Mouse (Mus musculus) cortical plate, adult 2 months (tissue): ENCODE measurements at regions not wholly inside any gene's neighbourhood (a gene's known extent, or its start where the extent isn't known, plus 50 kb on each side); places are given as distances from the start of the nearest gene placed in this dataset.
"Not testable (repeated sequence)": the region's sequence is repeated elsewhere in the genome, so short reads cannot be mapped to it uniquely, and the experiment has no call there.

Source experiments
- H3K27ac ChIP-seq: fragments of 200-500 bp; 2 replicates; pipeline ENCODE4 v1.5.1; 2012; ENCODE audit warnings: low read length, control low read depth, inconsistent platforms; ENCODE audit not compliant: insufficient read depth
- H3K4me1 ChIP-seq: fragments of 200-500 bp; 2 replicates; pipeline ENCODE4 v1.6.1; 2011; ENCODE audit warnings: low read length; ENCODE audit not compliant: control insufficient read depth, insufficient read depth
- H3K4me3 ChIP-seq: fragments of 200-500 bp; 2 replicates; pipeline ENCODE4 v1.5.1; 2011; ENCODE audit warnings: mild to moderate bottlenecking, low read length, control low read depth; ENCODE audit not compliant: insufficient read depth
- CTCF ChIP-seq: fragments of 200-500 bp; IDR thresholded peaks from 2 replicates; pipeline ENCODE4 v1.5.1; 2011; ENCODE audit warnings: mild to moderate bottlenecking, control low read depth, low read length; ENCODE audit not compliant: insufficient read depth; ENCODE audit errors: extremely low read depth
- POLR2A ChIP-seq: fragments of 200-500 bp; IDR thresholded peaks from 2 replicates; pipeline ENCODE4 v1.6.1; 2011; ENCODE audit warnings: mild to moderate bottlenecking, low read length, control low read depth; ENCODE audit not compliant: insufficient read depth; ENCODE audit errors: extremely low read depth

DNA sequence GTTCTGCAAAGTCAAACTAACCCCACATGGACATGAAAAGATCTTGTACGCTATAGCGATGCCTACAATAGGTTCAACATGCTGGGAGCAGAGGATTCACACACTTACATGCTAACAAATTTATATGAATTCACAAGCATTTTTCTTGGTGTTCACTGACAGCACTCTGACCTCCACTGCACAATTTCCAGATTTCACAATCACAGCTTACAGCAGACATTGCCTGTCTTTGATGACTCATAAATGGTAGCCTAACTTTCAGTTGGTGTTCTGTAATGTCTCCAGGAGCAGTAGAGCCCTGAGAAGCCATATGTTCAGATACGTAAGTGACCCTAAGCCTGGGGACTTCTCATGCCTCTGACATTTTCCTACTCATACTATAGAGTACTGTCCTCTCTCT lies 640.1 kb upstream of the Map3k7 start:
- Histone ChIP-seq H3K4me1 (0 out of 2 replicates have a peak, but pooled peaks cover 1% of the 10 kb centered on the region), H3K4me3 (no peak overlapping the region), H3K27ac (no peak overlapping the region)
- TF ChIP-seq CTCF, result no peak
- no peak for TF ChIP-seq POLR2A

DNA sequence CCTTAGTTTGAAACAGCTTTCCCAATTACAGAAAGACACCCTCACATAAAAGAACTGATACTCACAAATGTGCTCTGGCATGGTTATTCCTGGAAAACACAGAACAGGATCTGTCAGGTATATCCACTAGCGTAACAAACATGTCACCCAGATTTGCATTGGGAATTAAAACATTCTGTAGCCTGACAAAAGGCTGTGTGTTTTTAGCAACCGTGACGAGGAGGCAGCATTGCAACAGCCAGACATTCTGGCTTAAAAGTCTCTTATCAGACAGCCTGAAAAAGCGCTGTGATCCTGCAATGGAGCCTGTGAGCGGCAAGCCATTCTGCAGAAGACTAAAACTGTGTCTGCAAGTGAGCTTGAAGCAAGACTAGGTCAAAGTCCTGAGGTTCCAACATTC lies 635.1 kb upstream of the Map3k7 start:
- TF ChIP-seq CTCF (no peak), POLR2A (no peak)
- no peak overlapping the region for H3K4me3 ChIP-seq
- no peak overlapping the region for H3K27ac ChIP-seq
- H3K4me1 ChIP-seq, result no peaks in the 10 kb centered on the region

DNA sequence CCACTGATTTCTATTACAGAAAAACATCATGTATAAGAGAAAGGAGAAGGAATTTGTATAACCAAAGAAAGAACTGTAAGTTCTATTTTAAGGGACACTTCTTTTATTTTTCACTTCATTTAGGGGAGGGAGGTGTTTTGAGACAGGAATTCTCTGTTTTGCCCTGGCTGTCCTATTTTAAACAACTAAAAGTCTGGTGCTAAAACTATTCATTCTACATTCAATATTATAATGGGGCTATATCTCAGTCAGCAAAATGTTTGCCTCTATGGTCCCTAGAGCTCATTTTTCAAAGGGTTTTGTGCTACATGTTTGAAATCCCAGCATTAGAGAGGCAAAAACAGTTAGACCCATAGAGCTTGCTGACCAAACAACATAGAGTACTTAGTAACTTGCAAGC lies 632.8 kb upstream of the Map3k7 start:
- TF ChIP-seq CTCF (no peak), POLR2A (no peak)
- Histone ChIP-seq H3K27ac (no peak overlapping the region), H3K4me1 (no peaks in the 10 kb centered on the region), H3K4me3 (no peak overlapping the region)

DNA sequence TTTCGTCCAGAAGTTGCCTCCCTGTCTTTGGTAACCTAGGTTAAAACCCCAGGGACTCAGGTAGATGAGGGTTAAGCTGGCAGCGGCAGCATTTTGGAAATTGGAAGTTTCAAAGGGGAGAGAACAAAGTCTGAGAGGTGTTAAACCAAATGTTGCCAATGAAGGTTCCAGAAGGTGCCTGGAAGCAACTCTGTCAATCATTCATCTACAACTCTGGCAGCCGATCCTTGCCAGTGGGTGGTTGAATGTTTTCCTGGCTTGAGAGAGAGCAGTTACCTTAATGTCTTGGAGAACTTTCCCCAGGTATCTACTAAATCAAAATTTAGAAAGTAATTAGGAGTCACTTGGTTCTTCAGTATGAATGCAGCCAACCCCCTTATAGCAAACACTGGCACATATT lies 628.2 kb upstream of the Map3k7 start:
- no peak overlapping the region for H3K4me3 ChIP-seq
- TF ChIP-seq POLR2A (no peak), CTCF (no peak)
- no peaks in the 10 kb centered on the region for H3K4me1 ChIP-seq
- H3K27ac ChIP-seq, result no peak overlapping the region

DNA sequence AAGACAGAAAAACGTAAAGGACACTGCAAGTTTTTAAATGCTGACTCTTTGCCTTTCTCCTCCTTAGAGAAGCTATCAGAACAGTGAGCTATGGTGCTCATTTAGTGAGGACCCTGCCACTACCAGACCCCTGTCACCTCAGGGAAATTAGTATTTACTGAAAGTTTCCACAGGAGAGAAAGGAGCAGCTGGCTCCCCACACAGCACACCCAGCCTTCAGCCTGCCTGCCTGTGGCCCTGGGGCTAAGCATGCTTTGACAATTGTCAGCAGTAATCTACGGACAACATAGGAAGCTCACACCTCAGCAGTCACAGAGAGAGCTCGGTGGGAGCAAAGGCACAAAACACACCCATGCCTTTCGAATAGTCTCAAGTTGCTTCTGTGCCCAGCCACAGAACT lies 625.9 kb upstream of the Map3k7 start:
- Histone ChIP-seq H3K4me3 (no peak overlapping the region), H3K27ac (no peak overlapping the region), H3K4me1 (no peaks in the 10 kb centered on the region)
- no peak for TF ChIP-seq POLR2A
- no peak for TF ChIP-seq CTCF

DNA sequence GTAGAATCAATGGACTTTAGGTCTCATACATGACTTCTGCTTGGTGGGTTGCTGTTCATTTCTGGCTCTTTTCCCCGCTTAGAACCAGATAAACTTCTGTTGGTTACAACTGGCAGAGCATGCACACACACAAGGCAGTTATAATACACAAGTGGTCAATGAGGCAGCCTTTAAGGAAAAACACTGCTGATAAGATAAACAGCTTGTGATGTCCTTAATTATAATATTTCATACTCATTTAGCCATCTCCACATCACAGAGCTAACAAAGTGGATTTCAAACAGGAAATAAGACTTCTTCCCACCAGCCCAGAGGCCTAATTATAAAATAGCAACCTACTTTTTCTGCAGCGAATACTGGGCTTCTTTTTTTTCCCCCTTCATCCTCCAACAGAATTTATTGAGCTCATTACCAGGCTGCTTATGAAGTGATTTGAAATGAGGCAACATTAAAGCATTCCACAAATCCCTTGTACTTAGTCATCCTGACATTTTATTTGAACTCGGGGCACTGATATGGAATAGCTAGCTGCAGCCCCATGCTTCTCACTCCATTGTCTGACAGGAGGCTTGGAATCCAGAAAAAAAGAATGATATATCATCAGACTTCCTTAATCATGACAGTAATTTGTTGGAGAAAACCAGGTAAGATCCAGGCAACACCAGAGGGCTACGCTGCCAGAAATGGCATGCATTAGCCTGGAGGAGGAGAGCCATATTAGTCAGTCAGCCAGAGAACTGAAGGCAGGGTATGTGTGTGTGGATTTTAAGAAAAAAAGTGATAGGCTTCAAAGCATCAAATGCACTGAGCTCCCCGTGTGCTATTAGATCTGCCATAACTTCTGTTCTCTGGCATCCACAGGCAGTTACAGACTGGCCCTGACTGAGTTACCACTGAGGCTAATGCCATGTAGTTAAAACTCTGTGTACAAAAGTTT lies 620.3 kb upstream of the Map3k7 start:
- no peaks in the 10 kb centered on the region for H3K4me1 ChIP-seq
- H3K27ac ChIP-seq, result no peak overlapping the region
- H3K4me3 ChIP-seq, result no peak overlapping the region
- TF ChIP-seq CTCF (no peak), POLR2A (no peak)

DNA sequence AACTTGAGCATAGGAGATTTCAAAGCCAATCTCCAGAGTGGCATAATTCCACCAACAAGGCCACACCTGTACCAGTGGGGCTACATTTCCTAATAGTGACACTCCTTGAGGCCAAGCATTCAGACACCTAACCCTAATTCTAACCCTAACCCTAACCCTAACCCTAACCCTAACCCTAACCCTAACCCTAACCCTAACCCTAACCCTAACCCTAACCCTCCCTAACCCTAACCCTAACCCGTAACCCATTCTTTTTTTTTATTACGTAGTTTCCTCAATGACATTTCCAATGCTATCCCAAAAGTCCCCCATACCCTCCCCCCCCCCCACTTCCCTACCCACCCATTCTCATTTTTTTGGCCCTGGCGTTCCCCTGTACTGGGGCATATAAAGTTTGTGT lies 609.9 kb upstream of the Map3k7 start:
- not testable (repeated sequence) for H3K27ac ChIP-seq, H3K4me3 ChIP-seq, H3K4me1 ChIP-seq

DNA sequence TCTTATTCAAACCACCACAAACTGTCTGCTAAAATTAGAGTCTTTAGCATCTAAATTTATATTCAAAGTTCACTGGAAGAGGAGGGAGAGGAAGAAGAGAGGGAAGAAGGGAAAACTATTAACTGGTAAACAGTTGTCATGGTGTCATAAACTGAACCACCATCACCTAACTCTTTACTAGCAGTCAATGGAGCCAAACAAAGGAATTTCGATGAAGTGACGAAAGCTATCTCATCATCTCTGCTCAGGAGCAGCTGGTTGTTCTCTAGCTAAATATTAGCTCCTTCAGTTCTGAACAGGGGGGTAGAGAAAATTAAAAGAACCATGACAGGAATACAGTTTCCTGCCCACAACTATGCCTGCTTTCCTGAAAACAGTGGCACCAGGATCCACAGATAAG lies 608.9 kb upstream of the Map3k7 start:
- Histone ChIP-seq H3K4me1 (no peaks in the 10 kb centered on the region), H3K4me3 (no peak overlapping the region)
- TF ChIP-seq POLR2A (no peak), CTCF (no peak)

DNA sequence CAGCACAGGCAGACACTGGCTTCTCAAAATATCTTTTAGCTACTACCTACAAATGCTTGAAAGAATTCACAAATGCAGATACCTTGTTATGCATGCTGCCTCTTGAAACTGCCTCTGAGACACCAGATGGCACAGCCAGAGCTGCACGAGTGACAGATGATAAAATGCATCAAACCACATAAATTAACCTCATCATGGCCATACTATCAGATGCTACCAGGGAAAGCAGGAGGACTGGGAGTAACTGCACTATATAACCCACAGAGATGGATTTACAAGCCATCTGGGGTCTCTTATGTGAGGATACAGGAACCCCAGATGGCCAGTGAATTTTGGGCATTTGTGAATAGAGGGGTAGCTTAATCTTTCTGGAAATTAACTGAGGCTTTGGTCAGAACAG lies 597.7 kb upstream of the Map3k7 start:
- TF ChIP-seq POLR2A (no peak), CTCF (no peak)
- Histone ChIP-seq H3K27ac (no peak overlapping the region), H3K4me1 (no peaks in the 10 kb centered on the region), H3K4me3 (no peak overlapping the region)

More for the DNA sequence above, 608.9 kb upstream of the Map3k7 start:
- no peak overlapping the region for H3K27ac ChIP-seq

DNA sequence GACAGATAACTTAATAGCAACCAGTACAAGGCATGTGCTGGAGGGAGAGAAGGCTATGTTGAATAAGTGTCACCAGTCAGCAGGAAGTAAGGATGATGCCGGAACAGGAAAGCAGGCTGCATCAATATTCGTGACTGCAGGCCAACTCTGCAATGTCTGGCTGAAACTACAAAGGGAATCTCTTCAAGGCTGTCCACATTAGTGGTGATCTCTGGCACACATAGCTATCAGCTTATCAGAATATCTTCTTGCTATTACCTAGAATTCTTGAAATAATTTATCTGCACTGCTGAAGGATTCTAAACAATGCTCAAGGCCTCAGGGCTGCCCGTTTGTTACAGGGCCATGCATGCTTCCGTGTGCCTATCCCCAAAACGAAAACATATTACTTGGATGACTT lies 596.9 kb upstream of the Map3k7 start:
- TF ChIP-seq CTCF, result no peak
- no peak for TF ChIP-seq POLR2A
- no peak overlapping the region for H3K27ac ChIP-seq
- H3K4me1 ChIP-seq, result no peaks in the 10 kb centered on the region
- no peak overlapping the region for H3K4me3 ChIP-seq
